In the genomic region with DNA sequence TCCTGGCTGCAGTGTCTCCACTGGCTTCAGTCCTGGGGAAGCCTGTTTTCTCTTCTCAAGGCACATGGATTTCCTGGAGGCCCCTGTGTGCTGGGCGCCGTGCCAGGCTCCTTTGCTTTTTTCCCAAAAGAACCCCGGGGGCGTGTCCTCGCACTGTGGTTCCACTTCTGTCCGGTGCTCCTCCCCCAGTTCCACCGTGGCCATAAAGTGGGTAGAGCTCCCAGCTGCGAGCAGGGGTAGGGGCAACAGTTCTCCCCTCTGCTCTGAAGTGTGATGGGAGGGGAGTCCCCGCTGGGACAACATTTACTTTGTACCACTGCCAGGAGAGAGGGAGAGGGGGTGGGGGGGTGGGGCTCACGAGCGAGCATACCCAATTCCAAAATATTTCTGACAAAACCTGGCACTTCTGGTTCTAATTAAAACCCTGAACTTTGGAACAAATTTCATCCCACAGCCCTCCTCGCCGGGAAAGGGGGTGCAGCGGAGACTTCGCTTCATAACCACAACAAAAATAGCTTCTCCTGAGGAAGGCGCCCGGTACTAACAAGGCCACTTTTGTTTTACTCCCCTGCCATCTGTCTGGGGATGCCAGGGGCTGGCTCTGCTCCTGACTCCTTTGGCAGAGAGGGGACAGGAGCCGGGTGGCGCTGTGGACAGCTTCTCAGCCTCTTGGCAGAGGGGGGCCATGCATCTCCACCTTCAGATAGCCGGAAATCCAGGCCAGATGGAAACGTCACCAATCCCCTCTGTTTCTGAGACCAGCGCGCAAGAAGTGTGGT, we compare ENCODE assay signal across 8 mouse cellular contexts. TPM values are rescaled to one million over a fixed set of nuclear protein-coding genes. Genes with fewer than 3 reads are reported as not detected.
DNase-seq lines count a peak whose midpoint lies in the region; ATAC-seq and TF ChIP-seq lines count a peak whose summit lies in the region.

No protein-coding gene starts in this region.

- no peaks in the 10 kb centered on the region for H3K9me3 ChIP-seq in liver, postnatal 0 days (ENCODE audit: low read length)

- peak; percentile 13 for ATAC-seq in Patski
- peak; percentile 27 to 39; a peak in 1 of 4 replicates for ATAC-seq in hematopoietic stem cell, adult 5-6 weeks (replicated peaks in 1 of 2; ENCODE audit: insufficient read depth in 1 of 2, low FRiP score in 2 of 2, low TSS enrichment in 1 of 2, low read depth in 1 of 2, poor library complexity in 2 of 2, severe bottlenecking in 2 of 2)
- peak; percentile 76 for ATAC-seq in liver, postnatal 0 days
- no peak for ATAC-seq in erythroblast, adult 5-6 weeks (replicated peaks; ENCODE audit: low FRiP score, poor library complexity, severe bottlenecking)

- WGBS in liver, postnatal 0 days (ENCODE audit: insufficient replicate concordance), result 41% methylated on average over 22 of the region's 23 CpGs

- in situ Hi-C loops in Patski (cut with MboI; ENCODE audit: low pct_unique_long_range_greater_than_20kb), result no loop called here

- CTCF ChIA-PET in Patski (lab: Charles Lee), result no interaction called here

- H3K27me3 ChIP-seq in Patski, result no peaks in the 10 kb centered on the region
- H3K27me3 ChIP-seq in liver, postnatal 0 days (ENCODE audit: insufficient read depth, low read length), result no peaks in the 10 kb centered on the region

- H3K9ac ChIP-seq in liver, postnatal 0 days (replicated peaks), result no peak overlapping the region

- H3K4me1 ChIP-seq in liver, postnatal 0 days (ENCODE audit: insufficient read depth), result peaks cover 9% of the 10 kb centered on the region

- no peak for TF ChIP-seq EP300 in liver, postnatal 0 days (IDR thresholded peaks at IDR 0.05; ENCODE audit: low read depth)

- POLR2A ChIA-PET in Patski (lab: Charles Lee), result interaction anchor here (0.5 to 0.7 kb wide), 3 partner anchors 31 to 975 kb away, joined by 3 read pairs; no protein-coding TSS in a partner anchor

- H3K4me2 ChIP-seq in liver, postnatal 0 days (ENCODE audit: low read depth, low read length), result peak overlapping the region; percentile 53

- DNase-seq in Patski (ENCODE audit: low read depth, low spot score), result no peak
- peak; percentile 56 for DNase-seq in cerebellum, adult 8-10 months
- peak; percentile 84 for DNase-seq in frontal cortex, postnatal 10 days (ENCODE audit: low spot score in 2 of 2)
- DNase-seq in layer of hippocampus, adult 8-10 months (ENCODE audit: low spot score in 2 of 2), result peak; percentile 83 to 85
- peak; percentile 77 for DNase-seq in liver, postnatal 0 days
- DNase-seq in right cerebral cortex, adult 2 months (ENCODE audit: low spot score in 2 of 2), result peak; percentile 75 to 78

- no peaks in the 10 kb centered on the region for H3K36me3 ChIP-seq in liver, postnatal 0 days (replicated peaks; ENCODE audit: insufficient read depth, low read length)

- peak overlapping the region; percentile 22; the same call in 1 of the 2 replicates for H3K27ac ChIP-seq in liver, postnatal 0 days (ENCODE audit: low read depth)

- peak overlapping the region; percentile 29; the same call in 1 of the 2 replicates for H3K4me3 ChIP-seq in liver, postnatal 0 days (ENCODE audit: low read depth, low read length)

- TF ChIP-seq CTCF in Patski (IDR thresholded peaks at IDR 0.05), result no peak
- TF ChIP-seq CTCF in liver, postnatal 0 days (IDR thresholded peaks at IDR 0.05; ENCODE audit: low read depth), result no peak

RNA-seq across cellular contexts. Expression of a gene that starts 49.2 kb away (rescaled TPM):
- polyA plus RNA-seq in Patski (2021), result 17.7 TPM
- 3.3 and 3.8 TPM in 2 replicates for total RNA-seq in hematopoietic stem cell, adult 5-6 weeks (2017)
- 10 to 100 TPM; 12.3 to 17.7 (median 15.0) TPM for total RNA-seq in layer of hippocampus, adult 8-10 months (2022)
- polyA plus RNA-seq in liver, postnatal 0 days (2015; fragmentation: Nextera tagmentation; extraction: Ambion mirVana), result 1.3 TPM in 2 replicates
- 0.63 TPM in 1 of 2 replicates, not detected in the other for total RNA-seq in erythroblast, adult 5-6 weeks (2015; ENCODE audit: low replicate concordance)
- 0.14 and 0.17 TPM in 2 replicates for total RNA-seq in erythroblast, adult 5-6 weeks (2017; ENCODE audit: low replicate concordance)

RNA-seq across cellular contexts. Expression of a gene that starts 49.4 kb away (rescaled TPM):
- polyA plus RNA-seq in Patski (2021), result 5.5 TPM
- not detected in 2 replicates for total RNA-seq in hematopoietic stem cell, adult 5-6 weeks (2017)
- 10 to 100 TPM; 63.3 to 67.8 (median 65.8) TPM for total RNA-seq in layer of hippocampus, adult 8-10 months (2022)
- 0.14 TPM in 1 of 2 replicates, not detected in the other for polyA plus RNA-seq in liver, postnatal 0 days (2015; fragmentation: Nextera tagmentation; extraction: Ambion mirVana)
- not detected in 2 replicates for total RNA-seq in erythroblast, adult 5-6 weeks (2015; ENCODE audit: low replicate concordance)
- not detected in 2 replicates for total RNA-seq in erythroblast, adult 5-6 weeks (2017; ENCODE audit: low replicate concordance)

Comparison
In these comparisons a context has a peak if more than half of its experiments do, and no peak if none do; other contexts are left out.
1. RNA of a gene that starts 49.4 kb away (total RNA-seq): 63.3 to 67.8 TPM in layer of hippocampus, adult 8-10 months; not detected in hematopoietic stem cell, adult 5-6 weeks and not detected in erythroblast, adult 5-6 weeks; every median in the first group is over 10 times any median in the second.